Mouse (Mus musculus): Measurements from ENCODE around the gene Nupl1. TPM values are rescaled to one million over a fixed set of nuclear protein-coding genes. Genes with fewer than 3 reads are reported as not detected.

The Nupl1 gene
- total and polyA plus RNA-seq, 3 experiments = 0.11 TPM; not detected in 2

- Histone ChIP-seq H3K36me3 (replicated peaks) (no peaks in the 10 kb centered on the region), H3K9me3 (replicated peaks) (no peaks in the 10 kb centered on the region), H3K27me3 (ENCODE audit: insufficient read depth, low read length) (peaks cover 2% of the 10 kb centered on the region; the same call in 1 of the 2 replicates), H3K4me1 (ENCODE audit: insufficient read depth, low read depth, low read length) (no peaks in the 10 kb centered on the region), H3K4me3 (ENCODE audit: low read depth, low read length) (no peak overlapping the region)
- TF ChIP-seq GATA2 (IDR thresholded peaks at IDR 0.05; ENCODE audit: borderline replicate concordance, low read depth, low read length) = no peak
- TF ChIP-seq CTCF (IDR thresholded peaks at IDR 0.05; ENCODE audit: low read depth, low read length) = no peak
- ATAC-seq (ENCODE audit: extremely low read depth, insufficient number of reproducible peaks, low FRiP score, poor library complexity, severe bottlenecking) (no peak), DNase-seq (ENCODE audit: low spot score) (no peak)
Measured at GRCm38 (mm10) chr14:60148893-60149292, 102.3 kb downstream of the Nupl1 start.

- no peaks in the 10 kb centered on the region for H3K9me3 ChIP-seq (replicated peaks)
- ATAC-seq (ENCODE audit: extremely low read depth, insufficient number of reproducible peaks, low FRiP score, poor library complexity, severe bottlenecking) (no peak), DNase-seq (ENCODE audit: low spot score) (no peak)
- H3K4me3 ChIP-seq (ENCODE audit: low read depth, low read length) = no peak overlapping the region
- no peaks in the 10 kb centered on the region for H3K36me3 ChIP-seq (replicated peaks)
- TF ChIP-seq GATA2 (IDR thresholded peaks at IDR 0.05; ENCODE audit: borderline replicate concordance, low read depth, low read length) (no peak), CTCF (IDR thresholded peaks at IDR 0.05; ENCODE audit: low read depth, low read length) (no peak), GATA1 (IDR thresholded peaks at IDR 0.05; ENCODE audit: borderline replicate concordance, low read length) (no peak), POLR2AphosphoS5 (IDR thresholded peaks at IDR 0.05; ENCODE audit: insufficient replicate concordance, low read depth, low read length) (no peak), TAL1 (conservative IDR thresholded peaks at IDR 0.05; ENCODE audit: low read depth, low read length) (no peak)
- no peaks in the 10 kb centered on the region for H3K4me1 ChIP-seq (ENCODE audit: insufficient read depth, low read depth, low read length)
- peaks cover 2% of the 10 kb centered on the region; the same call in 1 of the 2 replicates for H3K27me3 ChIP-seq (ENCODE audit: insufficient read depth, low read length)
Measured at GRCm38 (mm10) chr14:60143234-60143633, 108.0 kb downstream of the Nupl1 start.

- no peaks in the 10 kb centered on the region for H3K36me3 ChIP-seq (replicated peaks)
- H3K9me3 ChIP-seq (replicated peaks) = no peaks in the 10 kb centered on the region
- H3K27me3 ChIP-seq (ENCODE audit: insufficient read depth, low read length) = no peaks in the 10 kb centered on the region
- H3K4me3 ChIP-seq (ENCODE audit: low read depth, low read length) = no peak overlapping the region
- ATAC-seq (ENCODE audit: extremely low read depth, insufficient number of reproducible peaks, low FRiP score, poor library complexity, severe bottlenecking) = no peak
- TF ChIP-seq GATA1 (IDR thresholded peaks at IDR 0.05; ENCODE audit: borderline replicate concordance, low read length) (no peak), POLR2AphosphoS5 (IDR thresholded peaks at IDR 0.05; ENCODE audit: insufficient replicate concordance, low read depth, low read length) (no peak), CTCF (IDR thresholded peaks at IDR 0.05; ENCODE audit: low read depth, low read length) (no peak), GATA2 (IDR thresholded peaks at IDR 0.05; ENCODE audit: borderline replicate concordance, low read depth, low read length) (no peak), TAL1 (conservative IDR thresholded peaks at IDR 0.05; ENCODE audit: low read depth, low read length) (no peak)
- no peak for DNase-seq (ENCODE audit: low spot score)
- H3K4me1 ChIP-seq (ENCODE audit: insufficient read depth, low read depth, low read length) = no peaks in the 10 kb centered on the region
Measured at GRCm38 (mm10) chr14:60138339-60138738, 112.9 kb downstream of the Nupl1 start.

GRCm38 (mm10) chr14:60137812-60138211 lies 113.4 kb downstream of the Nupl1 start:
- H3K27me3 ChIP-seq (ENCODE audit: insufficient read depth, low read length) = no peaks in the 10 kb centered on the region
- H3K4me3 ChIP-seq (ENCODE audit: low read depth, low read length) = no peak overlapping the region
- no peak for DNase-seq (ENCODE audit: low spot score)
- no peaks in the 10 kb centered on the region for H3K4me1 ChIP-seq (ENCODE audit: insufficient read depth, low read depth, low read length)
- ATAC-seq (ENCODE audit: extremely low read depth, insufficient number of reproducible peaks, low FRiP score, poor library complexity, severe bottlenecking) = no peak
- H3K36me3 ChIP-seq (replicated peaks) = no peaks in the 10 kb centered on the region
- H3K9me3 ChIP-seq (replicated peaks) = no peaks in the 10 kb centered on the region
- TF ChIP-seq TAL1 (conservative IDR thresholded peaks at IDR 0.05; ENCODE audit: low read depth, low read length) = no peak
- no peak for TF ChIP-seq CTCF (IDR thresholded peaks at IDR 0.05; ENCODE audit: low read depth, low read length)
- no peak for TF ChIP-seq POLR2AphosphoS5 (IDR thresholded peaks at IDR 0.05; ENCODE audit: insufficient replicate concordance, low read depth, low read length)
- TF ChIP-seq GATA1 (IDR thresholded peaks at IDR 0.05; ENCODE audit: borderline replicate concordance, low read length) = no peak
- no peak for TF ChIP-seq GATA2 (IDR thresholded peaks at IDR 0.05; ENCODE audit: borderline replicate concordance, low read depth, low read length)

- Histone ChIP-seq H3K27me3 (ENCODE audit: insufficient read depth, low read length) (no peaks in the 10 kb centered on the region), H3K9me3 (replicated peaks) (no peaks in the 10 kb centered on the region), H3K4me1 (ENCODE audit: insufficient read depth, low read depth, low read length) (no peaks in the 10 kb centered on the region), H3K36me3 (replicated peaks) (no peaks in the 10 kb centered on the region), H3K4me3 (ENCODE audit: low read depth, low read length) (no peak overlapping the region)
- no peak for DNase-seq (ENCODE audit: low spot score)
- no peak for ATAC-seq (ENCODE audit: extremely low read depth, insufficient number of reproducible peaks, low FRiP score, poor library complexity, severe bottlenecking)
- TF ChIP-seq GATA2 (IDR thresholded peaks at IDR 0.05; ENCODE audit: borderline replicate concordance, low read depth, low read length) = no peak
- no peak for TF ChIP-seq CTCF (IDR thresholded peaks at IDR 0.05; ENCODE audit: low read depth, low read length)
- no peak for TF ChIP-seq POLR2AphosphoS5 (IDR thresholded peaks at IDR 0.05; ENCODE audit: insufficient replicate concordance, low read depth, low read length)
- no peak for TF ChIP-seq TAL1 (conservative IDR thresholded peaks at IDR 0.05; ENCODE audit: low read depth, low read length)
- TF ChIP-seq GATA1 (IDR thresholded peaks at IDR 0.05; ENCODE audit: borderline replicate concordance, low read length) = no peak
Measured at GRCm38 (mm10) chr14:60135801-60136200, 115.4 kb downstream of the Nupl1 start.

GRCm38 (mm10) chr14:60134720-60135119 lies 116.5 kb downstream of the Nupl1 start:
- Histone ChIP-seq H3K36me3 (replicated peaks) (no peaks in the 10 kb centered on the region), H3K27me3 (ENCODE audit: insufficient read depth, low read length) (no peaks in the 10 kb centered on the region), H3K4me1 (ENCODE audit: insufficient read depth, low read depth, low read length) (no peaks in the 10 kb centered on the region), H3K4me3 (ENCODE audit: low read depth, low read length) (no peak overlapping the region), H3K9me3 (replicated peaks) (no peaks in the 10 kb centered on the region)
- no peak for DNase-seq (ENCODE audit: low spot score)
- no peak for ATAC-seq (ENCODE audit: extremely low read depth, insufficient number of reproducible peaks, low FRiP score, poor library complexity, severe bottlenecking)
- TF ChIP-seq TAL1 (conservative IDR thresholded peaks at IDR 0.05; ENCODE audit: low read depth, low read length) = no peak
- TF ChIP-seq POLR2AphosphoS5 (IDR thresholded peaks at IDR 0.05; ENCODE audit: insufficient replicate concordance, low read depth, low read length) = no peak
- no peak for TF ChIP-seq CTCF (IDR thresholded peaks at IDR 0.05; ENCODE audit: low read depth, low read length)
- no peak for TF ChIP-seq GATA1 (IDR thresholded peaks at IDR 0.05; ENCODE audit: borderline replicate concordance, low read length)
- no peak for TF ChIP-seq GATA2 (IDR thresholded peaks at IDR 0.05; ENCODE audit: borderline replicate concordance, low read depth, low read length)

Other genes starting within 250 kb of the Nupl1 start
- not detected in 2 replicates for gene Atp8a2, start 54.3 kb downstream of the Nupl1 start, total RNA-seq (2014; fragmentation: Nextera tagmentation)
- gene Atp8a2, start 54.3 kb downstream of the Nupl1 start, total RNA-seq (2017) = under 0.01 and 0.11 TPM in 2 replicates
- gene Atp8a2, start 54.3 kb downstream of the Nupl1 start, polyA plus RNA-seq (2012) = not detected in 2 replicates
- 88.9 and 91.1 TPM in 2 replicates for gene Gm49336, start 76 bp upstream of the Nupl1 start, total RNA-seq (2014; fragmentation: Nextera tagmentation)
- 127 and 129 TPM in 2 replicates for gene Gm49336, start 76 bp upstream of the Nupl1 start, total RNA-seq (2017)
- 7.9 and 9.7 TPM in 2 replicates for gene Gm49336, start 76 bp upstream of the Nupl1 start, polyA plus RNA-seq (2012)
- 24.7 and 28.4 TPM in 2 replicates for gene Mtmr6, start 13.8 kb upstream of the Nupl1 start, total RNA-seq (2014; fragmentation: Nextera tagmentation)
- gene Mtmr6, start 13.8 kb upstream of the Nupl1 start, total RNA-seq (2017) = 59.6 and 67.6 TPM in 2 replicates
- gene Mtmr6, start 13.8 kb upstream of the Nupl1 start, polyA plus RNA-seq (2012) = 4.3 and 10.0 TPM in 2 replicates
- gene Amer2, start 121.8 kb upstream of the Nupl1 start, total RNA-seq (2014; fragmentation: Nextera tagmentation) = not detected in 2 replicates
- gene Amer2, start 121.8 kb upstream of the Nupl1 start, total RNA-seq (2017) = 0.16 TPM in 1 of 2 replicates, not detected in the other
- gene Amer2, start 121.8 kb upstream of the Nupl1 start, polyA plus RNA-seq (2012) = not detected in 2 replicates